Mouse (Mus musculus) urinary bladder, postnatal 25 days (tissue): Measurements from ENCODE around the gene Dpf2.

ENCODE experiments used
- DNase-seq: peaks from one replicate; pipeline ENCODE4 v3.0.0; 2022; ENCODE audit warnings: low spot score

Dpf2 gene

GRCm38 (mm10) chr19:5913007-5913719 lies at the start of gene Dpf2:
Gene Dpf2, minus strand, starts transcription at chr19:5913010.
- DNase-seq = no peak

GRCm38 (mm10) chr19:5957371-5957770 lies 44.6 kb upstream of the Dpf2 start:
- no peak for DNase-seq

DNA sequence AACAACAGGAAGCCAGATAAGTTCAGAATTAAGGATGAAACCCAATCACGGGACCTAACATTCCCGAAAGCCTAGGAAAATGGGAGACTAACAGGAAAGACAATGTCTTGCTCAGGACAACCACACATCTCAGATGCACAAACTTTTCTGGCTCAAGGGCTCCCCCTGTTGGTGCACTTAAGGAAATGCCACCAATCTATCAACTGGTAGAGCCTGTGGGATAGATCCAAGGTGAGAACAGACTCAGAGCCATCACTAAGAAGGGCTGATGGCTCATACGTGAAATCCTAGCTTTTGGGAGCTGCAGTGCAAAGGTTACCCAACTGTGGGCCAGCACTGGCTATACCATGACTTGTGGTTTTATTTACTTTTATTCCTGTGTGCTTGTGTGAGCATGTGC lies 43.9 kb upstream of the Dpf2 start:
- peak; percentile 88 for DNase-seq

GRCm38 (mm10) chr19:5955704-5956670 lies 43.2 kb upstream of the Dpf2 start:
- peak; percentile 40 for DNase-seq

DNA sequence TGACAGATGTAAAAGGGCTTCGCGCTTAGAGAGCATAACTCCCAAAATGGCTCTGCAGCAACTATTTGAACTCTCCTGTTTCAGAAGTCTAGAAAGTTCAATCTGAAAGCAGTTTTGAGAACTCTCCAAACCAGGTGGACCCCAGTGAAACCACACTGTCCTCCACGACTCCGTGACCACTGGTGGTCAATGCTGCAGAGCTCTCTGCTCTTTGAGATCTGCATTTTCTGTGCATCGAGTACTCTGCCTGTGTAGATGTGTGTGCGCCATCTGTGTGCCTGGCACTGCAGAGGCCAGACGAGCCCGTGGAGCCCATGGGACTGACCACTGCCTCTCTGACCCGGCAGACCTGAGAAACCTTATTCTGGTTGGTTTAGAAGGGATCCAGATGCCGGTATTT lies 42.1 kb upstream of the Dpf2 start:
- no peak for DNase-seq

DNA sequence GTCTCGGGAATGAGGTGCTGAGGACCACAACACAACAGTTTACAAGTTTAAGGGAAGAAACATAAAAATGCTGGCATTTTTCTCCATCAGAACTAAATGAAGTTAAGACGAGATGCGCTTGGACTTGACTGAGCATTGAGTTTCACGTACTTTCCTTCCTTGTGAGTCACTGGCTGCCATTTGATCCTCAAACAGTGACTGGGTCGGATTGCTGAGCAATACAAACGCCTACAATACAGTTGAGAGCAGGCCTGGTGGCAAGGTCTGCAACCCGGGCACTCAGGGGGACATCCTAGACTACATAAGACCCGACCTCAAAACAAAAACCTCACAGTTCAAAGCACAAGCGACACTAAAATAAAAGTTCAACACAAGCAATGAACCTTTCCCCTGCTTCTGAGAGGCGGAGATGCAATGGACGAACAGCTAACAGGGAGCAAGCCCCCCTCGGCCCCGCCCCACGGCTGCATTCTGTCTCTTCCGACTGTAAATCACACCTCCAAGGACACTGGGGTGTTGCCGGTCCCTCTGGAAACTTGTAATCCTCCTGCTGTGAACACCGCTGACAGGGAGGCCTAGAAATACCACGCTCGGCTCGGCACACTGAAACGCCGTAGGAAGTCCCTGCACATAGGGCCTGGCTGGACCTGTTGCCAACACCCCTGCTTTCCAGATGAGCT lies 41.4 kb upstream of the Dpf2 start:
- no peak for DNase-seq

GRCm38 (mm10) chr19:5953201-5953770 lies 40.5 kb upstream of the Dpf2 start:
- DNase-seq = no peak

GRCm38 (mm10) chr19:5952071-5952691 lies 39.4 kb upstream of the Dpf2 start:
- no peak for DNase-seq

DNA sequence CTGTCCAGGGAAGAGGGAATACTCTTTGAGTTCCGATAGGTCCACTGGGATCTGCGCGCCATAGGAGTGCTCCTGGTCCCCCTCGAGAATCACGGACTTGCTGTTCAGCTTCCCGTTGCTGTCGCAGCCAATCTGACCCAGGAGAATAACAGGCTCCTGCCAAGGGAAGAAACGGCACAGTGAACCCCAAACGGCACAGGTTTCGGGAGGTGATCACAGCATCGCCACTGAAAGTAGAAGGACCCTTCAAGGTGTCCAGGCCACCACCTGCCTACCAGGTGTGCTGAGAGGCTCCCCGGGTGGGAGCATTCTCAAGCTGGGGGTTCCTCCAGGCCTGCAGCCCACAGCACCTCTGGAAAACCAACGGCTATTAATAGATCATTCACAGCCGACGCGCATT lies 38.8 kb upstream of the Dpf2 start:
- no peak for DNase-seq

- DNase-seq = no peak
Observed at GRCm38 (mm10) chr19:5950218-5950617, 37.4 kb upstream of the Dpf2 start.

- peak; percentile 46 for DNase-seq
Observed at GRCm38 (mm10) chr19:5945891-5946290, 33.1 kb upstream of the Dpf2 start.

- DNase-seq = no peak
Observed at GRCm38 (mm10) chr19:5945027-5945426, 32.2 kb upstream of the Dpf2 start.

GRCm38 (mm10) chr19:5944145-5944544 lies 31.3 kb upstream of the Dpf2 start:
- no peak for DNase-seq

DNA sequence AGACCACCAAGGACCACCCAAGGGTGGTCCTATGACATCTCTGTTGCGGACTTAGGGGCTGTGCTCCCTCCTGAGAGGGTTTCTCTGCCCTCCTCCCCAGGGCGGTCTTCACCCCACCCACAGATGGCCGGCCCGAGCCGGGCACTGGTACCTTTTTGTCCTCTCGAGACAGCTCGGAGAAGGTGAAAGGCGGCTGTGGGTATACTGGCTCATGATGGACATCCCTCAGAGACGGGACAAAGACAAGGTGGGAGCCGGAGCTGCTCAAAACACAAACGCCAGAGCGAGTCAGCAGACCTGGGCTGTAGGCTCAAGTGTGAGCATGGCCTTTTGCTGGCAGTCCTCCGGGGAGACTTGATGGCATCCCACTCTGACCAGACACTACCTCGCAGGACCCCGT lies 30.6 kb upstream of the Dpf2 start:
- no peak for DNase-seq

- DNase-seq = no peak
Observed at GRCm38 (mm10) chr19:5942581-5942980, 29.8 kb upstream of the Dpf2 start.

GRCm38 (mm10) chr19:5940656-5941055 lies 27.8 kb upstream of the Dpf2 start:
- no peak for DNase-seq

DNA sequence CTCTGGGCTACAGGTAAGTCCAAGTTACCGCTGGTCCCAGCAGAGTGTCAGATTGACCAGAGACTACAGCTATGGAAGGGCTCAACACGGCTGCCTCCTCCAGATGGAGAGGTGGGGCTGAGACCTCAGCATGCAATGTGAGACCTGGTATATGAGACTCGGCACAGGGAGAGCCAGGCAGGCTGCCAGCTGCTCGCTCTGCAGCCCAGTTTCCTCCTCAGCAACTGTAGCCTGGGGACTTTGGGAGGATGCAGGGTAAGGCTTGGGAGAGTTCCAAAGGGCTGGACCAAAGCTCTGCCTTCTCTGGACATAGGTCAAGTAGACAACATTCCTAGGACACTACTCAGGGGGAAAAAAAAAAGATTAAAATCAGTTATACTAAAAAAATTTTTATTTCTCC lies 27.4 kb upstream of the Dpf2 start:
- DNase-seq = peak; percentile 73

GRCm38 (mm10) chr19:5939715-5940114 lies 26.9 kb upstream of the Dpf2 start:
- DNase-seq = no peak

GRCm38 (mm10) chr19:5938516-5938915 lies 25.7 kb upstream of the Dpf2 start:
- no peak for DNase-seq

DNA sequence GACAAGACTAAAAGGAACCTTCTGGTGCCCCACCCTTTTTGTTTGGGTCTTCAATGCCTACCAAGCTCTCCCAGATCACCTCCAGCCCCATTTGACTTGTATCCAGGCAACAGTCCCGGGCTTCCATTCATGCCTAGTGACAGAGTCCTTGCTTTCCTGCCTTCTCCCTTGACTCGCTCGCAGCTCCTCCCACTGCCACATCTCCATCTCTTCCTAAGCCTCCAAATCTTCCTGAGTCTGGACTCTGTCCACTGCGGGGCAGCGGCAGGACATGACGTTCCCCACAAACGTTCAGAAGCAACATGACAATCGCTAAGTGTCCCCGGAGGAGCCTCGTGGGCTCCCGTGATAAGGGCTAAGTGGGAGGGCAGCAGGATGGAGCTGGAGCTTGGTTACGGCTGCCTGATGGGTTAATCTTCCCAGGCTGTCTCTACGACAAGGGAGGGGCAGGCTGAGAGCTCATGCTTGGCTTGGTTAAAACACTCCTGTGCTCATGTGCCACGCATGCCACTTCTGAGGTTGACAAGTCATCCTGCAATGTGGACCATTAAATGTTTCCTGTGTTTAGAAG lies 25.1 kb upstream of the Dpf2 start:
- DNase-seq = no peak

- DNase-seq = no peak
Observed at GRCm38 (mm10) chr19:5937095-5937835, 24.5 kb upstream of the Dpf2 start.
